In genomic region chr8:128551421-128552139, GRCm38 (mm10) we compare ENCODE assay signal across 9 mouse cellular contexts.
A peak's percentile ranks its signal among the peaks of the same experiment; 100 is the strongest.
DNase-seq lines count a peak whose midpoint lies in the region; ATAC-seq and TF ChIP-seq lines count a peak whose summit lies in the region.
"Had no signal": no experiment of that assay in that cellular context is flagged by ENCODE, and none has a peak within 500 bp of the region (broad histone marks: within the 10 kb centered on the region; RNA-seq: fewer than 3 reads in every experiment).

No protein-coding gene starts in this region.

- 54% methylated on average over 15 of the region's 15 CpGs for WGBS in embryonic facial prominence, embryonic 11.5 days

- H3K9me3 ChIP-seq in G1E (replicated peaks): no peaks in the 10 kb centered on the region
- H3K9me3 ChIP-seq in embryonic facial prominence, embryonic 11.5 days (replicated peaks; ENCODE audit: control insufficient read depth, low read length): no peaks in the 10 kb centered on the region

- TF ChIP-seq CTCF in G1E (IDR thresholded peaks at IDR 0.05; ENCODE audit: low read depth, low read length): peak; percentile 71

- DNase-seq in G1E (ENCODE audit: low spot score): peak; percentile 16
- DNase-seq in adrenal gland, postnatal 36 days: peak; percentile 77 to 79
- peak; percentile 74 for DNase-seq in embryonic facial prominence, embryonic 11.5 days (ENCODE audit: low spot score)
- DNase-seq in heart, adult 9 months (ENCODE audit: low spot score in 2 of 2): peak; percentile 29 to 59
- peak; percentile 80 to 84 for DNase-seq in layer of hippocampus, postnatal 10 days (ENCODE audit: low spot score in 2 of 2)
- peak; percentile 11 to 22 for DNase-seq in right cerebral cortex, postnatal 36 days (ENCODE audit: low spot score in 2 of 2)
- DNase-seq in urinary bladder, postnatal 4 days (ENCODE audit: low spot score in 2 of 2): peak; percentile 50 to 76

- no peaks in the 10 kb centered on the region for H3K4me1 ChIP-seq in G1E (ENCODE audit: insufficient read depth, low read depth, low read length)
- H3K4me1 ChIP-seq in embryonic facial prominence, embryonic 11.5 days (ENCODE audit: control insufficient read depth, insufficient read depth, low read length): no peaks in the 10 kb centered on the region

- no peaks in the 10 kb centered on the region for H3K36me3 ChIP-seq in G1E (replicated peaks)
- no peaks in the 10 kb centered on the region for H3K36me3 ChIP-seq in embryonic facial prominence, embryonic 11.5 days (replicated peaks; ENCODE audit: control insufficient read depth, insufficient read depth, low read depth, low read length)

- H3K27me3 ChIP-seq in G1E (ENCODE audit: insufficient read depth, low read length): peaks cover 3% of the 10 kb centered on the region; the same call in 1 of the 2 replicates
- no peaks in the 10 kb centered on the region for H3K27me3 ChIP-seq in embryonic facial prominence, embryonic 11.5 days (ENCODE audit: control insufficient read depth, insufficient read depth, low read length)

- no peak overlapping the region for H3K4me2 ChIP-seq in embryonic facial prominence, embryonic 11.5 days (ENCODE audit: low read depth, low read length)

- H3K4me3 ChIP-seq in G1E (ENCODE audit: low read depth, low read length): no peak overlapping the region
- H3K4me3 ChIP-seq in embryonic facial prominence, embryonic 11.5 days (ENCODE audit: low read depth, low read length): no peak overlapping the region

- ATAC-seq in G1E (ENCODE audit: extremely low read depth, insufficient number of reproducible peaks, low FRiP score, poor library complexity, severe bottlenecking): peak; percentile 28; the same call in 1 of the 2 replicates
- ATAC-seq in embryonic facial prominence, embryonic 11.5 days (replicated peaks; ENCODE audit: insufficient number of reproducible peaks, low FRiP score, low TSS enrichment, low read depth): no peak
- ATAC-seq in megakaryocyte, adult 5-6 weeks (ENCODE audit: poor library complexity, severe bottlenecking): peak; percentile 96

- H3K9ac ChIP-seq in embryonic facial prominence, embryonic 11.5 days (replicated peaks; ENCODE audit: low read length): no peak overlapping the region

- no peak overlapping the region for H3K27ac ChIP-seq in embryonic facial prominence, embryonic 11.5 days (replicated peaks; ENCODE audit: low read depth, low read length)
- H3K27ac ChIP-seq: macrophage had no signal

Comparison
In these comparisons a context has a peak if more than half of its experiments do, and no peak if none do; other contexts are left out.
1. DNase-seq: peak in every context shown above with its lines; median percentile 82 in layer of hippocampus, postnatal 10 days; 78 in adrenal gland, postnatal 36 days; 74 in embryonic facial prominence, embryonic 11.5 days; 63 in urinary bladder, postnatal 4 days; 44 in heart, adult 9 months; 16 in right cerebral cortex, postnatal 36 days; 16 in G1E.